Mouse (Mus musculus) cerebellum, adult 18-20 months (tissue): ENCODE measurements around the gene BC147527.
"Not testable (repeated sequence)": the region's sequence is repeated elsewhere in the genome, so short reads cannot be mapped to it uniquely, and the experiment has no call there.

ENCODE experiments used
- DNase-seq, 2 experiments: peaks; one replicate each; pipeline ENCODE4 v3.0.0; 2021

Gene BC147527

DNA sequence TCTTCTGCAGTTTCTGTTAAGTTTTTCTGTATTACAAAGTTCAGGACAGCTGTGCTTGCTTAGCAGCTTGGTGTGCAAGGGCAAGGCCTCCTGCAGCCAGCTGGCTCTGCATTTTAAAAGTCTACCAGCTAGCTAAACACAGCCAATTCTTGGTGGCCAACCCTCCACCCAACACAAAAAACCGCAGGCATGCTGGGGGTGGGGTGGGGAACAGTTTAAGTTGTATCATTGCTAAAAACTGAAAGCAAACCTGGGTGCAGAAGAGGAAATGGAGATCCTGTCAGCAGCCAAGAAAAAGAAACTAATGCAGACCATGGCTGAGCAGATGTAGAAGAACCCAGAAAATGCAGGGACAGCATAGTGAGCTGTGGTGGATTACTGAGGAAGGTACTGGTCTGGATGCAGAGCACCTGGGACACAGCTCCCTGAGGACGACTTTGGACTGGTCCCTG lies at the start of gene BC147527:
TSS of gene BC147527 (plus strand) at position 402 of the 452 bp plus-strand sequence.
- no peak for DNase-seq

DNA sequence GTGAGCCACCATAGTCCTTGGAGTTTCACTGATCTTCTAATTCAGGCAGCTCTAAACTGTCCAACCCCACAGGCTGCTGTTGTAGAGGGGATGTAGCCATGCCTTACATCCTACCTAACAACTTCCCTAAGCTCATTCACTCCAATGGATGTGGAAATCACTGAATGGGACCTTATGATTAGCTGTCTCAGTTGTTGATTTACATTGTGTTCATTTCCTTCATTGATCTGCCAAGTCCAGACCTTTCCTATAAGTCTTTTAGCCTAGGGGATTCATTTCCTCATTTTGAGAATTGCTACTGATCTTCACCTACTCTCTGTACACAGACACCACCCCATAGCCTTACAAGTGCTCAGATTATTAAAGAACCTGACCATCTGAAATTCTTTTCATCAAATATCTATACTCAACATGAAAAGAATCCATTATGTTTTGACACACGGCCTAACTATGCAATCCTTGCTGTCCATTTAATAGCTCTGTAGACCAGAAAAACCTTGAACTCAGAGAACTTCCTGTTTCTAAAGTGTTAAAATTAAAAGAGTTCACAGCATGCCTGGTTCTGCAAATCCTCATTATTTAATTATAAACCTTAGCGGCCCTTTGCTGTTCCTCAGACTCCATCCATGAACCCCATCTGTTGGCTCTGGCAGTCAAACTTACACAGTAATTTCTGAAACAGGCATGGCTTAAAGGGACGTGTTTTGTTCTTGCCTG lies 48.8 kb upstream of the BC147527 start:
- not testable (repeated sequence) for DNase-seq

DNA sequence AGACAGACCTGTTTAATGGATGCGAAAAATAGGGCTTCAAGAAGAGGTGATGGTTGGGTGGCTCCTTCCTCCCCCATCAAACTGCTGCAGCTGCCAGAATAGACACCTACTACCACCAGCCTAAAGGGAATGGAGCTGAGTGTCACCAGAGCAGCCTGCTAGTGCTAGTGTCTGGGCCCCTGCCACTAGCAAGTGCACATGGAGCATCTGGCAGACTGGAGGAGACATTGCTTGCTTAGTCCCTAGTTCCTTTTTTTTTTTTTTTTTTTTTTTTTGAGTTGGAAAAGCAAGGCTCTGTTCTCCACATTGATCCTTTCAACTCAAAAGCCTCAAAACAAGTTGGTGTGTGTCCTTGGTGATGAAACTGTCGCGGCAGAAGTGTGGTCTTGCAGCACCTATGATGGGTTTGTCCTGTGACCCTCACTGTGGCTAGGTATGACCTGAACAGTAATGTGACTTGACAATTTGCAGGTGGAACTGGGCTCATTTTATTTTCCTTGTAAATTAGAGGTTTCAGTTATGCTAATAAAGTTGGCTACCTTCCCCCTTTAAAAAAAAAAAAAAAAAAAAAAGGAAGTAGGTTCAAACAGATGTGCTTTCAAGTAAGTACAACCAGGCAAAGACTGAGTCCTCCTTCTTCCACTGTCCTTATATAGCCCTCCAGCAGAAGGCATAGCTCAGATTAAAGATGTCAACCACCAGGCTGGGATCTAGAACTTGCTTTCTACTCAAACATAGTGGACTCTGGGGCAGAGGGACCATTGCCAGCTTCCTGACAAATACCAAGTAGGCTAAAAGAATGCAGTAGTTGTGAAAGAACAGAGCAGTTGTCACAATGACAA lies 41.2 kb upstream of the BC147527 start:
- DNase-seq, result not testable (repeated sequence)

DNA sequence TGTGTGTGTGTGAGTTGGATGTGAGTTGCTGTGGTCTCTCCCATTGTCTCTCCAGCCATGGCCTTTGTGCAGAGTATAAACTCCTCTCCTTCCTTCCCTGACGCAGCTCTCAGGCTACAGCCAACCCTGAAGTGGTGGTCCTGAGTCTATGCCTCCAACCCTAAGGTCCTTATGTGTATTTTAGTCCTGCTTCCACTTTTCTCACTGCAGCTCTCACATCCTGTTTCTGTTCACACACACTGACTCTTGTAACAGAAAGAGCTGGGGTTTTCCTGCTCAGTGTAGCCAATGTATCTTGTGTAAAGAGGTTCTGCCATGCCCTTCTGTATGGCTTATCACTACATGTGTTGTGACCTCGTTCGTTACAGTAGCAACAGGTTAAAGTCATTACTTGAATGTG lies 40.5 kb upstream of the BC147527 start:
- not testable (repeated sequence) for DNase-seq

DNA sequence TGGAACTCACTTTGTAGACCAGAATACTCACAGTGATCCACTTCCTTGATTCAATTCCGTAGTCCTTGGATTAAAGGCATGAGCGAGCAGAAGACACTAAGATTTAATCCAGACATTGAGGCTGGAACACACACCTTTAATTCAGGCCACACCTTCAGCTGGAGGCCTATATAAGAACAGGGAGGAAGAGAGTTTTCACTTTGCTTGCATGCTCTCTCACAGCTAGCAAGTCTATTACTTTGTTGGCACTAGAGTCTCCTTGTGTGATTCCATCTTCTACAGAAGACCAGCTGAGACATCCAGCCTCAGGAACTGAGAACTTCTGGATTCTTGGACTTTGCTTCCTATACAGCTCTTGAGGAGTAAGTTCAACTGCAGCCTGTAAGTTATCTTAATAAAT lies 37.3 kb upstream of the BC147527 start, which contains the start of gene AF067061:
TSS of gene AF067061 (plus strand) at position 245 of the 400 bp plus-strand sequence.
- DNase-seq, result not testable (repeated sequence)

DNA sequence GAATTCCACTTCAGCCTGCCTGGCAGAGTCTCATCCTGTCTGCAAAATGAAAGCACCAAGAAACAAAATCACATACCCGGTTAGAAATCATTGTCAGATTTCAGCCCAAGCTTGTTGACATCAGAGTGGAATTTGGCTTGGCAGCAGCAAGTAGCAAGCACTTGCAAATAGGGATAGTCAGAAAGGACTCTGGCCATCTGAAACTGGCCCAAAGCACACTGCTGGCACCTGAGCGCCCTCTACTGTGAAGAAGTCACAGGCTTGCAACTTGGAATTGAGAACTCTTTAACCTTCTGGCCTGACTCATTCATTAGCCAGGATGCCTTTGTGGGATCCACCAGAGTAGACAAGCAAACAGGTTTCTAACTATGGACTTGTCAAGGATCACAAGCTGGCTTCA lies 22.4 kb upstream of the BC147527 start:
- not testable (repeated sequence) for DNase-seq

DNA sequence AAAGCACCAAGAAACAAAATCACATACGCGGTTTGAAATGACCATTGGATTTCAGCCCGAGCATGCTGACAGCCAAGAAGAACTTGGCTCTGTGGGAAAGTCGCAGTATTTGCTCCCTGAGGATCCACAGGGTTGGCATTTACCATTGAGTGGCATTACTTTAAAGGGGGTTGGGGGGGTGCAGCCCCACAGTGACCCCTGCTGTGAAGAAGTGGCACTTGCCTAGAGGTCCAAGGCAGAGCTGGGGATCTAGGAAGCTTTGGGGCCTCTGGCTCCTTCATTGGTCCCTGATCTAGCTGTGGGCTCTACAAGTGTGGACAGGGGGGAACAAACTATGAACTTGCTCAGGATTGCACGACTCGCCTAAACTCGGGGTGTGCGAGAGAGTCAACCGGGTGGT lies 21.4 kb upstream of the BC147527 start:
- no peak for DNase-seq

DNA sequence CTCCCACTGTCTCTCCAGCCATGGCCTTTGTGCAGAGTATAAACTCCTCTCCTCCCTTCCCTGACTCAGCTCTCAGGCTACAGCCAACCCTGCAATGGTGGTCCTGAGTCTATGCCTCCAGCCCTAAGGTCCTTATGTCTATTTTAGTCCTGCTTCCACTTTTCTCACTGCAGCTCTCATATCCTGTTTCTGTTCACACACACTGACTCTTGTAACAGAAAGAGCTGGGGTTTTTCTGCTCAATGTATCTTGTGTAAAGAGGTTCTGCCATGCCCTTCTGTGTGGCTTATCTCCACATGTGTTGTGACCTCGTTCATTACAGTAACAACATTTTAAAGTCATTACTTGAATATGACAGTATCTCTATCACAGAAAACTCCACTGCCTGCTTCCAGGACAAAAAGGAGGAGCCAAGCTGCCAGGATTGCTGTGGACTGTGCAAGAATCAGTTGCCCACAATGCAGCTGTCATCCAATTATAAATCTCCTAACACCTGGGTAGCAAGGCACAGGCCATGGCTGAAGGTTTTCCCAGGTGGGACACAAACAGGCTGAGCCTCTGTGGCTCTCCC lies 783 bp upstream of the BC147527 start:
- no peak for DNase-seq

DNA sequence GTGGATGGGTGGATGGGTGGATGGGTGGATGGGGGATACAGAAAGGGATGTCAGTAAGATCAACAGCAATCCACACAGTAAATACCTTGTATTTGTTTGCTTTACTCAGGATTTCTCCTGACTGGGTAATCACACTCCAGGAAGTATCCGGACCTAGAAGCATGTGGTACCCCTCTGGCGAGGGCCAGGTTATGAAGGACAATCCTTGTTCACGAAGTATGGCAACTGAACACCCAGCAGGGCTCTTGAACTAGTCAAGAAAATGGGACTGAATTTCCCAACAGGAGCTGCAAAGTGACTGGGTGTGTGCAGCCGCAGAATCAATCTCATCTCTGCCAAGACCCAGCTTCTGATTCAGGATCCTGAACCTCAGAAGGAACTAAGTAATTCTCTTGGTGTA lies 661 bp downstream of the BC147527 start:
- no peak for DNase-seq

DNA sequence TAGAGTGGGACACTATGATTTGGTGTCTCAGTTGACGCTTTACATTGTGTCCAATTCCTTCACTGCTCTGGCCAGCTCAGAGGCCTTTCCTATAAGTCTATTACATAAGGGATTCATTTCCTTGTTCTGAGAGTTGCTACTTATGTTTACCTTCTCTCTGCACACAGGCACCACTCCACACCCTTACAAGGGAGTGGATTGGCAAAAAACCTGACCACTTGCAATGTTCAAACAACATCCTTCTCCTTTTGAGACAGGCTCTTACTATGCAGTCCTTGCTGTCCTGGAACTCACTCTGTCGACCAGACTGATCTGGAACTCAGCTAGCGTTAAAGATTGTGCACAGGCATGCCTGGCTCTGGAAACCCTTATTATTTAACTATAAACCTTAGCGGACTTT lies 10.6 kb downstream of the BC147527 start:
- no peak for DNase-seq

DNA sequence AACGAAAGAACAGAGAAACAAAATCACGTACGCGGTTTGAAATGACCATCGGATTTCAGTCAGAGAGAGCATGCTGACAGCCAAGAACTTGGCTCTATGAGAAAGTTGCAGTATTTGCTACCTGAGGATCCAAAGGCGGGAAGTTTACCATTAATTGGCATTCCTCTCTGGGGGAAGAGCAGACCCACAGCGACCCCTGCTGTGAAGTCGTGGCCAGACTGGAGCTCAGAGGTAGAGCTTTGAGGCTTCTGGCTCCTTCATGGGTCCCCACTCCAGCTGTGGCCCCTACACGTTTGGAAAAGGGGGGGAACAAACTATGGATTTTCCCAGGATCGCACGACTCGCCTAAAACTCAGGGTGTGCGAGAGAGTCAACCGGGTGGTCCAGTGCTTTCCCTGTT lies 13.4 kb downstream of the BC147527 start:
- no peak for DNase-seq

DNA sequence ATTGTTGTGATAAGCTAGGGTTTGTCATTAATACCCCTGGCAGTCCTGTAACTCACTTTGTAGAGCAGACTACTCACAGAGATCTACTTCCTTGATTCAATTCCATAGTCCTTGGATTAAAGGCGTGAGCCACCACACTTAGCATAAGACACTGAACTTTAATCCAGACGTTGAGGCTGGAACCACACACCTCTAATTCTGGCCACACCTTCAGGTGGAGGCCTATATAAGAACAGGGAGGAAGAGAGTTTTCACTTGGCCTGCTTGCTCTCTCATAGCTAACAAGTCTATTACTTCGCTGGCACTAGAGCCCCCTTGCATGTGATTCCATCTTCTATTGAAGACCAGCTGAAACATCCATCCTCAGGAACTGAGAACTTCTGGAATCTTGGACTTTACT lies 16.4 kb downstream of the BC147527 start, which contains the start of gene Tcstv3:
TSS of gene Tcstv3 (plus strand) at position 301 of the 400 bp plus-strand sequence.
- not testable (repeated sequence) for DNase-seq

DNA sequence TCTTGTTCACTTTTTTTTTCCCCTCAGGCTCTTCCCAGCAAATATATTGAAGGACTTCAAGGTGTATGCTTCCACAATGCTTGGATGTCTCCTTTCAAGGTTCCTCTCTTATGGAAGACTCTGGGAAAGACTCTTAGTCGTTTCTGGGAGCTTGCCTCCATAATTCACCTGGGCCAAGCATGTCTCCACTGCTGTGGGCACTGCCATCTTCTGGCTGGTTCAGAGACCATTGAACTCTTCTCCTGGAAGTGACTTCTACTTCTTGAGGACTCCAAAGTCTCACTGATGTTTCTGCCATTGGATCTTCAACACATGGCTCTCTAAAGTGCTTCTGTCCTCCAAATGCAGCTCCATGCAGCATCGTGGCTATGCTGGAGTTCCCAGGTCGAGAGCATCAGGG lies 20.0 kb downstream of the BC147527 start:
- DNase-seq, result no peak

DNA sequence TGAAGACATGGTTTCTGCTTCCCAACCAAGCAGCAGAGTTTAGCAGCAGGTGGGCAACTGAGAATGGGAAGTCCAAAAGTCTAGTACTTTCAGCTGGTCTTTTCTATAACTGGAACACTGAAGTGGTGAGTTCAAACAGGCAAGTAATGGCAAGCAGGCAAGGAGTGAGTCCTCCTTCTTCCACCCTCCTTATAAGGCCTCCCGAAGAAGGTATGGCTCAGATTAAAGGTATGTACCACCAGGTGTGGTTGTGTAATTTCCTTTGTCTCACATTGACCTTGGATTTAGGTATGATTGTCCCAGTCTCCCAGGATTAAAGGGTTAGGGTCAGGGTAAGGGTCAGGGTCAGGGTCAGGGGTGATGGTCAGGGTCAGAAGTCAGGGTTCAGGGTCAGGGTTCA lies 20.5 kb downstream of the BC147527 start:
- DNase-seq, result no peak
